Mouse (Mus musculus) liver, adult 2 months (tissue): Measurements from ENCODE around the gene Pald1.

Experiments
- CTCF ChIP-seq: fragments of 200-500 bp; IDR thresholded peaks from 2 replicates; pipeline ENCODE4 v1.5.1; 2011; ENCODE audit warnings: low read depth, low read length, control low read depth
- POLR2A ChIP-seq: fragments of 200-500 bp; IDR thresholded peaks from 2 replicates; pipeline ENCODE4 v1.6.1; 2011; ENCODE audit warnings: low read length, control low read depth; ENCODE audit not compliant: insufficient read depth; ENCODE audit errors: extremely low read depth

DNA sequence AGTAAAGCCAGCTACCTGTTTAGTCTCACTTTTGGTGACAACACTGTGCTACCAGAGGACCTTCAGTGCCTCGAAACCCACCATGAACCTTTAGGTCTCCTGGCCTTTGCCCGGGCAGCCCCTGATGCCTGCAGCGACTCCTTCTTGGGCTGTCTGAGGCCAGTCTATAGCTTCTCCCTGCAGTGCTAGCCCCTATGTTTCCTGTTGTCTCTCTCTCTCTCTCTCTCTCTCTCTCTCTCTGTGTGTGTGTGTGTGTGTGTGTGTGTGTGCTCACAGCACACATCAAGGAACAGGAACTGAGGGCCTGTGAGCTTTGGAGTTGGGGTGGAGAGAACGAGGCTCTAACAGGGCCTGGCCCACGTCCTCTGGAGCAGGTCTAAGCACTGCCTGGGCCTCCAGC lies 46.7 kb downstream of the Pald1 start:
- no peak for TF ChIP-seq POLR2A
- TF ChIP-seq CTCF, result no peak
